Mouse (Mus musculus): Measurements from ENCODE around the gene Suclg1.

Gene Suclg1

GRCm38 (mm10) chr6:73322306-73322705 is 74.1 kb downstream of the Suclg1 start:
- DNase-seq (ENCODE audit: low read depth, low spot score), result no peak

All from embryo, embryonic 11.5 days (tissue).